Mouse (Mus musculus): ENCODE results near the gene Anxa5. TPM values are rescaled to one million over a fixed set of nuclear protein-coding genes. Genes with fewer than 3 reads are reported as not detected.

Gene Anxa5
- polyA plus RNA-seq, 1 experiment: 96.0 TPM

DNA sequence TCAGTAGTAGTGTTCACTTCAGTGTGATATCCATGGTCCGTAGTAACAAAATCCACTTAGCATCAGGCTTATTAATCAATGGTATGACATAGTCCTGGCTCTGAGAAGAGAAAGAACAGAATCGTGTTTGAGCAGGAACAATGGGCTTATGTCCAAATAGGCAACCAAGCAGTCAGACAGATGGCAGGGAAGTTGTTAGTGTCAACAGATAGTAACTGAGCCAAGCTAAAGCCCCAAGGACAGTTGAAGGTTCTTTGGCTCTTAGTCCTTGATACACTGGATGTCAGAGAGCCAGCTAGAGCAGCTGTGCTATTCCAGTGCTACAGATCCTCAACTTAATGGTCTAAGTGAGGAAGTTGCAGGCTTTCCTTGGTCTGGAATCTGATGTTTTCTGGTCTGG lies 69.4 kb downstream of the Anxa5 start:
- peaks cover 3% of the 10 kb centered on the region for H3K4me1 ChIP-seq (ENCODE audit: control insufficient read depth, insufficient read depth, low read length)
- peaks cover 5% of the 10 kb centered on the region; the same call in 1 of the 2 replicates for H3K9me3 ChIP-seq (replicated peaks; ENCODE audit: control insufficient read depth, insufficient read depth, low read length, poor library complexity, severe bottlenecking)
- no peak overlapping the region for H3K27ac ChIP-seq (ENCODE audit: insufficient read depth, low read length)
- H3K4me3 ChIP-seq (ENCODE audit: low read depth, low read length): no peak overlapping the region
- no peaks in the 10 kb centered on the region for H3K36me3 ChIP-seq (ENCODE audit: control insufficient read depth, insufficient read depth, low read length, poor library complexity, severe bottlenecking)
- H3K9ac ChIP-seq (ENCODE audit: low read depth, poor library complexity, severe bottlenecking): no peak overlapping the region
- TF ChIP-seq EP300 (IDR thresholded peaks at IDR 0.05; ENCODE audit: insufficient read depth, low read depth, low read length) (no peak), POLR2A (IDR thresholded peaks at IDR 0.05; ENCODE audit: insufficient read depth, low read length) (no peak), CTCF (IDR thresholded peaks at IDR 0.05; ENCODE audit: low read depth, low read length) (no peak)
- no peaks in the 10 kb centered on the region for H3K27me3 ChIP-seq (ENCODE audit: control insufficient read depth, insufficient read depth, low read length, poor library complexity, severe bottlenecking)

DNA sequence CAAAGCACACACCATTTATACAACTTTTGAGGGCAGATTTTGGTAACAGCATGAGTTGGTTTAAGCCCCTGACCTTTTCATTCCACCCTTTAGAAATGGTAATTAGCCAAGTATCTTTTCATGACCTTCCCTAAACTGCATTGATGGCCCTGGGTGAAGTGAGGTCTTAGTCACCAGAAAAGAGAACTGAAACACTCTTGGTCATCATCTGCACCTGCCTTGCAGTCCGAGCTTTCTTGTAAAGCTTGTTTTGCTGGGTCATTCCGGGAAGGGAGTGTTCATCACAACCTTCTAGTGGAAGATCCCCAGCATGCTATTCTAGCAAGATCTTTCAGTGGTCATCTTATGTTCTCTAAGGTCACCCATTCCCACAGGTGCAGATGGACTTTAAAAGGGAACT lies 73.8 kb downstream of the Anxa5 start:
- no peaks in the 10 kb centered on the region for H3K27me3 ChIP-seq (ENCODE audit: control insufficient read depth, insufficient read depth, low read length, poor library complexity, severe bottlenecking)

GRCm38 (mm10) chr3:36400657-36401056 lies 75.0 kb downstream of the Anxa5 start:
- Histone ChIP-seq H3K27ac (ENCODE audit: insufficient read depth, low read length) (no peak overlapping the region), H3K4me3 (ENCODE audit: low read depth, low read length) (no peak overlapping the region), H3K27me3 (ENCODE audit: control insufficient read depth, insufficient read depth, low read length, poor library complexity, severe bottlenecking) (no peaks in the 10 kb centered on the region), H3K36me3 (ENCODE audit: control insufficient read depth, insufficient read depth, low read length, poor library complexity, severe bottlenecking) (no peaks in the 10 kb centered on the region), H3K9me3 (replicated peaks; ENCODE audit: control insufficient read depth, insufficient read depth, low read length, poor library complexity, severe bottlenecking) (peaks cover 5% of the 10 kb centered on the region; the same call in 1 of the 2 replicates), H3K4me1 (ENCODE audit: control insufficient read depth, insufficient read depth, low read length) (peaks cover 6% of the 10 kb centered on the region), H3K9ac (ENCODE audit: low read depth, poor library complexity, severe bottlenecking) (no peak overlapping the region)
- TF ChIP-seq CTCF (IDR thresholded peaks at IDR 0.05; ENCODE audit: low read depth, low read length): no peak
- TF ChIP-seq POLR2A (IDR thresholded peaks at IDR 0.05; ENCODE audit: insufficient read depth, low read length): no peak
- TF ChIP-seq EP300 (IDR thresholded peaks at IDR 0.05; ENCODE audit: insufficient read depth, low read depth, low read length): no peak

More for the DNA sequence above, 73.8 kb downstream of the Anxa5 start:
- no peak for TF ChIP-seq POLR2A (IDR thresholded peaks at IDR 0.05; ENCODE audit: insufficient read depth, low read length)
- TF ChIP-seq EP300 (IDR thresholded peaks at IDR 0.05; ENCODE audit: insufficient read depth, low read depth, low read length): no peak
- TF ChIP-seq CTCF (IDR thresholded peaks at IDR 0.05; ENCODE audit: low read depth, low read length): no peak
- Histone ChIP-seq H3K27ac (ENCODE audit: insufficient read depth, low read length) (no peak overlapping the region), H3K9me3 (replicated peaks; ENCODE audit: control insufficient read depth, insufficient read depth, low read length, poor library complexity, severe bottlenecking) (peaks cover 5% of the 10 kb centered on the region; the same call in 1 of the 2 replicates), H3K4me3 (ENCODE audit: low read depth, low read length) (no peak overlapping the region), H3K36me3 (ENCODE audit: control insufficient read depth, insufficient read depth, low read length, poor library complexity, severe bottlenecking) (no peaks in the 10 kb centered on the region), H3K9ac (ENCODE audit: low read depth, poor library complexity, severe bottlenecking) (no peak overlapping the region), H3K4me1 (ENCODE audit: control insufficient read depth, insufficient read depth, low read length) (peaks cover 6% of the 10 kb centered on the region)

Other genes starting within 250 kb of the Anxa5 start
- gene 1810062G17Rik, start within 50 bp of the Anxa5 start, polyA plus RNA-seq (2011; ENCODE audit: insufficient read depth, insufficient read length, low read depth, missing spikeins): 0.67 and 0.99 TPM in 2 replicates
- gene Gm11549, start 45.9 kb upstream of the Anxa5 start, polyA plus RNA-seq (2011; ENCODE audit: insufficient read depth, insufficient read length, low read depth, missing spikeins): not detected in 2 replicates
- gene Exosc9, start 76.7 kb upstream of the Anxa5 start, polyA plus RNA-seq (2011; ENCODE audit: insufficient read depth, insufficient read length, low read depth, missing spikeins): 68.2 and 72.2 TPM in 2 replicates
- 237 and 266 TPM in 2 replicates for gene Ccna2, start 96.3 kb upstream of the Anxa5 start, polyA plus RNA-seq (2011; ENCODE audit: insufficient read depth, insufficient read length, low read depth, missing spikeins)
- gene Bbs7, start 137.6 kb upstream of the Anxa5 start, polyA plus RNA-seq (2011; ENCODE audit: insufficient read depth, insufficient read length, low read depth, missing spikeins): 10.3 and 12.7 TPM in 2 replicates
- not detected in 2 replicates for gene Trpc3, start 214.3 kb upstream of the Anxa5 start, polyA plus RNA-seq (2011; ENCODE audit: insufficient read depth, insufficient read length, low read depth, missing spikeins)